Mouse (Mus musculus): ENCODE data around the gene Ksr1.

- no peak for TF ChIP-seq POLR2A (IDR thresholded peaks at IDR 0.05; ENCODE audit: borderline replicate concordance, extremely low read depth, insufficient read depth, insufficient read length, poor library complexity, severe bottlenecking)
- TF ChIP-seq CTCF (IDR thresholded peaks at IDR 0.05; ENCODE audit: borderline replicate concordance, extremely low read depth, insufficient read depth, insufficient read length), result no peak
Measured at GRCm38 (mm10) chr11:79003053-79003768, 143.0 kb downstream of the Ksr1 start.

Measured in brain, embryonic 14.5 days (tissue).